Mouse (Mus musculus) neural tube, embryonic 14.5 days (tissue): Measurements from ENCODE around the gene Actr8. TPM values are rescaled to one million over a fixed set of nuclear protein-coding genes. Genes with fewer than 3 reads are reported as not detected.

Source experiments
- ATAC-seq: fragments of 200-750 bp; cut with Nextera tagmentation; 2 replicates; pipeline ENCODE4 v1.8.0; 2017; ENCODE audit warnings: low read depth, mild to moderate bottlenecking, moderate TSS enrichment, moderate library complexity
- H3K27ac ChIP-seq: fragments of 300-500 bp; sonication (generic); 2 replicates; pipeline ENCODE4 v1.5.1; 2014; ENCODE audit warnings: low read depth, mild to moderate bottlenecking, control low read depth, low read length, moderate library complexity, mixed read lengths
- H3K27me3 ChIP-seq: fragments of 300-500 bp; sonication (generic); 2 replicates; pipeline ENCODE4 v1.6.1; 2014; ENCODE audit warnings: low read length; ENCODE audit not compliant: control insufficient read depth, insufficient read depth
- H3K36me3 ChIP-seq: fragments of 300-500 bp; sonication (generic); 2 replicates; pipeline ENCODE4 v1.6.1; 2014; ENCODE audit warnings: low read length, mixed read lengths; ENCODE audit not compliant: control insufficient read depth, insufficient read depth
- H3K4me1 ChIP-seq: fragments of 300-500 bp; sonication (generic); 2 replicates; pipeline ENCODE4 v1.6.1; 2014; ENCODE audit warnings: low read length; ENCODE audit not compliant: control insufficient read depth, insufficient read depth
- H3K4me2 ChIP-seq: fragments of 300-500 bp; sonication (generic); 2 replicates; pipeline ENCODE4 v1.6.1; 2014; ENCODE audit warnings: mild to moderate bottlenecking, low read depth, low read length, control low read depth
- H3K4me3 ChIP-seq: fragments of 300-500 bp; sonication (generic); 2 replicates; pipeline ENCODE4 v1.5.1; 2014; ENCODE audit warnings: low read depth, low read length, control low read depth, mixed read lengths
- H3K9ac ChIP-seq: fragments of 300-500 bp; sonication (generic); replicated peaks from 2 replicates; pipeline ENCODE4 v1.6.1; 2014; ENCODE audit warnings: low read depth, mild to moderate bottlenecking, control low read depth, low read length, mixed read lengths
- H3K9me3 ChIP-seq: fragments of 300-500 bp; sonication (generic); 2 replicates; pipeline ENCODE4 v1.6.1; 2016; ENCODE audit warnings: low read length; ENCODE audit not compliant: control insufficient read depth
- WGBS: fragments of 180-500 bp; shearing (Covaris S2); extraction: QIAGEN DNeasy Blood & Tissue Kit; methylation state at CpG from one replicate; pipeline ENCODE4 v1.1.7; 2014; 5-methylcytosine and 5-hydroxymethylcytosine counted together
- polyA plus RNA-seq: library from polyadenylated mRNA; unstranded; fragments of >200 nt; fragmentation: Nextera tagmentation; extraction: Ambion mirVana; gene quantifications from 2 replicates; pipeline ENCODE4 v1.2.1, GENCODE M21; 2014

The Actr8 gene
- polyA plus RNA-seq, 1 experiment from 2014 or later = 71.3 TPM

GRCm38 (mm10) chr14:29950805-29951204 lies 27.3 kb upstream of the Actr8 start:
- H3K9ac ChIP-seq = no peak overlapping the region
- no peaks in the 10 kb centered on the region for H3K36me3 ChIP-seq
- no peak overlapping the region for H3K4me3 ChIP-seq
- H3K27ac ChIP-seq = no peak overlapping the region
- no peak overlapping the region for H3K4me2 ChIP-seq
- H3K4me1 ChIP-seq = no peaks in the 10 kb centered on the region
- WGBS = 83% methylated on average over 4 of the region's 4 CpGs
- ATAC-seq = no peak
- H3K27me3 ChIP-seq = no peaks in the 10 kb centered on the region
- no peaks in the 10 kb centered on the region for H3K9me3 ChIP-seq

- no peak for ATAC-seq
- H3K27me3 ChIP-seq = no peaks in the 10 kb centered on the region
- no peaks in the 10 kb centered on the region for H3K9me3 ChIP-seq
Observed at GRCm38 (mm10) chr14:29957393-29957792, 20.7 kb upstream of the Actr8 start.

GRCm38 (mm10) chr14:29967611-29968010 lies 10.5 kb upstream of the Actr8 start:
- no peak for ATAC-seq
- H3K4me3 ChIP-seq = peak overlapping the region; percentile 84
- peaks cover 19% of the 10 kb centered on the region for H3K4me1 ChIP-seq
- peaks cover 10% of the 10 kb centered on the region for H3K36me3 ChIP-seq
- H3K9ac ChIP-seq = peak overlapping the region; percentile 88; the same call in 1 of the 2 replicates
- H3K9me3 ChIP-seq = no peaks in the 10 kb centered on the region
- 66% methylated on average over 7 of the region's 7 CpGs for WGBS
- H3K4me2 ChIP-seq = peak overlapping the region; percentile 75
- H3K27me3 ChIP-seq = no peaks in the 10 kb centered on the region; the same call in 1 of the 2 replicates
- H3K27ac ChIP-seq = peak overlapping the region; percentile 64

More at GRCm38 (mm10) chr14:29957393-29957792, 20.7 kb upstream of the Actr8 start:
- H3K4me2 ChIP-seq = no peak overlapping the region
- no peaks in the 10 kb centered on the region for H3K36me3 ChIP-seq
- no peak overlapping the region for H3K9ac ChIP-seq
- no peak overlapping the region for H3K4me3 ChIP-seq
- no peak overlapping the region for H3K27ac ChIP-seq
- no peaks in the 10 kb centered on the region for H3K4me1 ChIP-seq

GRCm38 (mm10) chr14:29968075-29968821 lies 9.9 kb upstream of the Actr8 start, which contains the start of gene Selenok:
Gene Selenok (plus strand): TSS chr14:29968308.
- WGBS = under 1% methylated on average over 49 of the region's 49 CpGs
- H3K9ac ChIP-seq = peak within 1 kb of the TSS; percentile 88
- no peaks in the 10 kb centered on the region; the same call in 1 of the 2 replicates for H3K27me3 ChIP-seq
- peak within 1 kb of the TSS; percentile 84 for H3K4me3 ChIP-seq
- no peaks in the 10 kb centered on the region for H3K9me3 ChIP-seq
- peak within 1 kb of the TSS; percentile 88 for H3K27ac ChIP-seq
- peak within 1 kb of the TSS; percentile 85 for H3K4me2 ChIP-seq
- H3K4me1 ChIP-seq = peaks cover 19% of the 10 kb centered on the region
- ATAC-seq = peak; percentile 100
- H3K36me3 ChIP-seq = peaks cover 16% of the 10 kb centered on the region

- peaks cover 31% of the 10 kb centered on the region for H3K36me3 ChIP-seq
- H3K27ac ChIP-seq = no peak overlapping the region
- no peak overlapping the region for H3K4me2 ChIP-seq
- no peaks in the 10 kb centered on the region for H3K9me3 ChIP-seq
- H3K27me3 ChIP-seq = no peaks in the 10 kb centered on the region; the same call in 1 of the 2 replicates
- ATAC-seq = no peak
- no peak overlapping the region for H3K4me3 ChIP-seq
- WGBS = 97% methylated on average over 7 of the region's 7 CpGs
- peaks cover 19% of the 10 kb centered on the region for H3K4me1 ChIP-seq
- no peak overlapping the region for H3K9ac ChIP-seq
Observed at GRCm38 (mm10) chr14:29971446-29971845, 6.7 kb upstream of the Actr8 start.

GRCm38 (mm10) chr14:29971993-29972392 lies 6.1 kb upstream of the Actr8 start:
- 89% methylated on average over 5 of the region's 5 CpGs for WGBS
- Histone ChIP-seq H3K9ac (no peak overlapping the region), H3K27ac (no peak overlapping the region), H3K4me3 (no peak overlapping the region), H3K36me3 (peaks cover 31% of the 10 kb centered on the region), H3K4me1 (peaks cover 18% of the 10 kb centered on the region), H3K9me3 (no peaks in the 10 kb centered on the region), H3K4me2 (no peak overlapping the region), H3K27me3 (no peaks in the 10 kb centered on the region; the same call in 1 of the 2 replicates)
- no peak for ATAC-seq

GRCm38 (mm10) chr14:29976927-29977326 lies 1.2 kb upstream of the Actr8 start:
- Histone ChIP-seq H3K36me3 (peaks cover 36% of the 10 kb centered on the region), H3K4me3 (no peak overlapping the region), H3K4me2 (no peak overlapping the region), H3K27me3 (no peaks in the 10 kb centered on the region), H3K27ac (no peak overlapping the region), H3K4me1 (peaks cover 10% of the 10 kb centered on the region), H3K9me3 (no peaks in the 10 kb centered on the region), H3K9ac (no peak overlapping the region)
- no peak for ATAC-seq
- 98% methylated on average over 6 of the region's 6 CpGs for WGBS

GRCm38 (mm10) chr14:29980447-29981205 lies 2.5 kb downstream of the Actr8 start:
- peaks cover 10% of the 10 kb centered on the region for H3K4me1 ChIP-seq
- no peak overlapping the region for H3K9ac ChIP-seq
- no peak overlapping the region for H3K4me2 ChIP-seq
- H3K36me3 ChIP-seq = peaks cover 44% of the 10 kb centered on the region
- 96% methylated on average over 10 of the region's 10 CpGs for WGBS
- no peaks in the 10 kb centered on the region for H3K9me3 ChIP-seq
- H3K27me3 ChIP-seq = no peaks in the 10 kb centered on the region
- no peak overlapping the region for H3K27ac ChIP-seq
- H3K4me3 ChIP-seq = no peak overlapping the region
- no peak for ATAC-seq

GRCm38 (mm10) chr14:29986096-29986495 lies 8.0 kb downstream of the Actr8 start:
- no peak overlapping the region for H3K4me3 ChIP-seq
- no peak overlapping the region for H3K4me2 ChIP-seq
- H3K27ac ChIP-seq = no peak overlapping the region
- no peak overlapping the region for H3K9ac ChIP-seq
- WGBS = 92% methylated on average over 4 of the region's 4 CpGs
- no peaks in the 10 kb centered on the region for H3K27me3 ChIP-seq
- ATAC-seq = no peak
- H3K4me1 ChIP-seq = no peaks in the 10 kb centered on the region
- peaks cover 83% of the 10 kb centered on the region for H3K36me3 ChIP-seq
- H3K9me3 ChIP-seq = no peaks in the 10 kb centered on the region
